Mouse (Mus musculus) ES-E14 (cell line): Measurements from ENCODE around the gene Slc38a1.

Source experiments
- HCFC1 ChIP-seq: IDR thresholded peaks from 2 replicates; pipeline ENCODE4 v1.6.1; 2012; ENCODE audit warnings: low read length, inconsistent platforms, borderline replicate concordance; ENCODE audit not compliant: insufficient read depth
- ZC3H11A ChIP-seq: IDR thresholded peaks from 2 replicates; pipeline ENCODE4 v1.6.1; 2012; ENCODE audit warnings: low read depth, mild to moderate bottlenecking, inconsistent platforms, low read length, borderline replicate concordance

- TF ChIP-seq ZC3H11A (no peak), HCFC1 (no peak)
These were observed 21.0 kb downstream of the Slc38a1 start for GRCm38 (mm10) chr15:96621686-96622085.
